Mouse (Mus musculus): Measurements from ENCODE around the gene Clcnka. TPM values are rescaled to one million over a fixed set of nuclear protein-coding genes. Genes with fewer than 3 reads are reported as not detected.

Clcnka gene
- polyA plus RNA-seq, 1 experiment from 2014 or later: not detected

DNA sequence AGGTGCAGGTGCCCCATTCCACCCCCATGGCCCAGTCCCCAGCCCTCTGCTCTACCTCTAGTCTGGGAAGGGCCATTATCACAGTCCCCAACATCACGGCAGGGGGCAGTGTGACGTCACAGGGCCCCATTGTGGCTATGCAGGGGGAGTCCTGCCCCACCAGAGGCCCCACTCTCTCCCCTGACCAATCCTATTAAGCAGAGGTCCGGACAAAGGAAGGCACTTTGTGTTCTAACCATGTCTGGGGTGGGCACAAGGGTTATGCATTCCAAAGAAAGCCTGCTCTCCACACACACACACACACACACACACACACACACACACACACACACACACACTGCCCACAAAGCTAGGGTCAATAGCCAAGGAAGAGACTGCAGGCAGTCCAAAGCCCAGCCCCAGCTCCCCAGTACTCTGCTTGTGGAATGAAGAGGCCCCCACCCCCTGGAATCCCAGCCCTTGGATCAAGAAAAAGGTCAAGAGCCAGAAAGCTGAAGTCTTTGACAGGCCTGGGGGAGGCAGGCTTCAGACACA lies 63.2 kb downstream of the Clcnka start:
- H3K36me3 ChIP-seq (ENCODE audit: control insufficient read depth, insufficient read depth): no peaks in the 10 kb centered on the region; the same call in 1 of the 2 replicates
- no peak for TF ChIP-seq CTCF (IDR thresholded peaks at IDR 0.05; ENCODE audit: low read depth)
- 0 out of 2 replicates have a peak, but pooled peaks cover 3% of the 10 kb centered on the region for H3K4me1 ChIP-seq (replicated peaks; ENCODE audit: control insufficient read depth, insufficient read depth, low read length)
- no peak overlapping the region for H3K4me3 ChIP-seq (ENCODE audit: low read depth, low read length)
- H3K9me3 ChIP-seq (ENCODE audit: control insufficient read depth): no peaks in the 10 kb centered on the region
- H3K9ac ChIP-seq (ENCODE audit: low read depth, low read length): no peak overlapping the region
- H3K27me3 ChIP-seq (replicated peaks; ENCODE audit: control insufficient read depth, insufficient read depth, low read length): no peaks in the 10 kb centered on the region
- ATAC-seq: no peak
- 41% methylated on average over 3 of the region's 3 CpGs for WGBS
- H3K27ac ChIP-seq (ENCODE audit: low read depth, low read length): no peak overlapping the region
- no peak overlapping the region for H3K4me2 ChIP-seq (replicated peaks; ENCODE audit: low read depth)

DNA sequence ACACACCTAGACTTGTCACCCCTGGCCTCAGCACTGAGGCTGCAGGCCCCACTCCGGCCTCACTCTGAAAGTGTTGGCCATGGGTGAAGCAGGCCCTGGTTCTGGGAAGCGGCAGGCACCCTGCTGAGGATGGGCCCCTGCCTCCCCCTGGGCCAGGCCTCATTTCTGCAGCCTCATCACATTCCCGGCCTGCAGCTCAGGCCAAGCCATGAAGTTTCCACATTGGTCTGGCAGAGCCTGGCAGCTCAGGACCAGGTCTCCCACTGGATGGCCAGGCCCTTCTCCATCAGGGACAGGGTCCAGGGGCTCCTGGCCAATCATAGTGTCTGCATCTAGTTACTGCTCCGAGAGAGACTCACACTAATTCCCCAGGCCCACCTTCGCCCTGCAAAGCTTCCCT lies 63.8 kb downstream of the Clcnka start:
- no peak for TF ChIP-seq CTCF (IDR thresholded peaks at IDR 0.05; ENCODE audit: low read depth)
- H3K27ac ChIP-seq (ENCODE audit: low read depth, low read length): no peak overlapping the region
- no peak for ATAC-seq
- no peaks in the 10 kb centered on the region for H3K9me3 ChIP-seq (ENCODE audit: control insufficient read depth)
- no peak overlapping the region for H3K9ac ChIP-seq (ENCODE audit: low read depth, low read length)
- no peak overlapping the region for H3K4me2 ChIP-seq (replicated peaks; ENCODE audit: low read depth)
- no peaks in the 10 kb centered on the region; the same call in 1 of the 2 replicates for H3K36me3 ChIP-seq (ENCODE audit: control insufficient read depth, insufficient read depth)
- H3K4me3 ChIP-seq (ENCODE audit: low read depth, low read length): no peak overlapping the region
- no peaks in the 10 kb centered on the region for H3K27me3 ChIP-seq (replicated peaks; ENCODE audit: control insufficient read depth, insufficient read depth, low read length)
- 0 out of 2 replicates have a peak, but pooled peaks cover 3% of the 10 kb centered on the region for H3K4me1 ChIP-seq (replicated peaks; ENCODE audit: control insufficient read depth, insufficient read depth, low read length)
- 71% methylated on average over 5 of the region's 5 CpGs for WGBS

Small RNA genes lying within 50 kb of the gene (microRNA-seq; reads per million reads assigned to microRNA genes)
- not detected for gene Gm25690

Other genes with a start within 250 kb of the Clcnka start
- 0.97 and 0.98 TPM in 2 replicates for gene Rsg1, start 184.8 kb downstream of the Clcnka start, polyA plus RNA-seq (2015; fragmentation: Nextera tagmentation; extraction: Ambion mirVana)
- gene Arhgef19, start 159.2 kb downstream of the Clcnka start, polyA plus RNA-seq (2015; fragmentation: Nextera tagmentation; extraction: Ambion mirVana): 4.5 and 6.3 TPM in 2 replicates
- 5.6 and 6.6 TPM in 2 replicates for gene Epha2, start 97.5 kb downstream of the Clcnka start, polyA plus RNA-seq (2015; fragmentation: Nextera tagmentation; extraction: Ambion mirVana)
- gene Fam131c, start 30.5 kb downstream of the Clcnka start, polyA plus RNA-seq (2015; fragmentation: Nextera tagmentation; extraction: Ambion mirVana): 1.4 and 2.4 TPM in 2 replicates
- gene Clcnkb, start 17.3 kb upstream of the Clcnka start, polyA plus RNA-seq (2015; fragmentation: Nextera tagmentation; extraction: Ambion mirVana): not detected in 2 replicates
- 4.7 and 8.0 TPM in 2 replicates for gene Hspb7, start 22.1 kb upstream of the Clcnka start, polyA plus RNA-seq (2015; fragmentation: Nextera tagmentation; extraction: Ambion mirVana)
- gene Srarp, start 37.4 kb upstream of the Clcnka start, polyA plus RNA-seq (2015; fragmentation: Nextera tagmentation; extraction: Ambion mirVana): not detected in 2 replicates
- gene Zbtb17, start 45.9 kb upstream of the Clcnka start, polyA plus RNA-seq (2015; fragmentation: Nextera tagmentation; extraction: Ambion mirVana): 9.7 and 9.8 TPM in 2 replicates
- 3.2 and 4.0 TPM in 2 replicates for gene Spen, start 139.9 kb upstream of the Clcnka start, polyA plus RNA-seq (2015; fragmentation: Nextera tagmentation; extraction: Ambion mirVana)
- 52.8 and 59.2 TPM in 2 replicates for gene Fblim1, start 207.4 kb upstream of the Clcnka start, polyA plus RNA-seq (2015; fragmentation: Nextera tagmentation; extraction: Ambion mirVana)
- gene Tmem82, start 219.9 kb upstream of the Clcnka start, polyA plus RNA-seq (2015; fragmentation: Nextera tagmentation; extraction: Ambion mirVana): 42.0 and 45.7 TPM in 2 replicates
- gene Slc25a34, start 225.1 kb upstream of the Clcnka start, polyA plus RNA-seq (2015; fragmentation: Nextera tagmentation; extraction: Ambion mirVana): 23.8 and 25.7 TPM in 2 replicates